Mouse (Mus musculus): ENCODE data around the gene Crk. TPM values are rescaled to one million over a fixed set of nuclear protein-coding genes. Genes with fewer than 3 reads are reported as not detected.

Gene Crk
- total and polyA plus RNA-seq, 2 experiments from 2014 or later: 75.0 to 79.5 TPM

- no peak for DNase-seq (ENCODE audit: low spot score)
- no peak overlapping the region for H3K27ac ChIP-seq (ENCODE audit: low read depth, low read length)
- no peak overlapping the region for H3K4me3 ChIP-seq (ENCODE audit: low read depth, low read length)
- H3K27me3 ChIP-seq (ENCODE audit: insufficient read depth, low read length): peaks cover under 1% of the 10 kb centered on the region; the same call in 1 of the 2 replicates
- no peaks in the 10 kb centered on the region for H3K9me3 ChIP-seq (ENCODE audit: low read length)
- no peak for ATAC-seq (ENCODE audit: low FRiP score)
- WGBS: 94% methylated on average over 7 of the region's 7 CpGs
- H3K9ac ChIP-seq (replicated peaks; ENCODE audit: low read length, poor library complexity, severe bottlenecking): no peak overlapping the region
- TF ChIP-seq CTCF (IDR thresholded peaks at IDR 0.05): no peak
- H3K4me2 ChIP-seq (ENCODE audit: low read depth, low read length, poor library complexity, severe bottlenecking): no peak overlapping the region
- peaks cover 45% of the 10 kb centered on the region for H3K36me3 ChIP-seq (ENCODE audit: insufficient read depth, low read length)
- H3K4me1 ChIP-seq (ENCODE audit: insufficient read depth, low read length): no peaks in the 10 kb centered on the region
Measured at GRCm38 (mm10) chr11:75662131-75662530, 16.9 kb upstream of the Crk start.

GRCm38 (mm10) chr11:75666296-75666695 lies 12.8 kb upstream of the Crk start:
- Histone ChIP-seq H3K27me3 (ENCODE audit: insufficient read depth, low read length) (no peaks in the 10 kb centered on the region), H3K4me3 (ENCODE audit: low read depth, low read length) (no peak overlapping the region), H3K27ac (ENCODE audit: low read depth, low read length) (no peak overlapping the region), H3K9ac (replicated peaks; ENCODE audit: low read length, poor library complexity, severe bottlenecking) (no peak overlapping the region), H3K36me3 (ENCODE audit: insufficient read depth, low read length) (peaks cover 54% of the 10 kb centered on the region), H3K4me2 (ENCODE audit: low read depth, low read length, poor library complexity, severe bottlenecking) (no peak overlapping the region), H3K9me3 (ENCODE audit: low read length) (no peaks in the 10 kb centered on the region), H3K4me1 (ENCODE audit: insufficient read depth, low read length) (no peaks in the 10 kb centered on the region)
- DNase-seq (ENCODE audit: low spot score): no peak
- no peak for ATAC-seq (ENCODE audit: low FRiP score)
- WGBS: 95% methylated on average over 6 of the region's 6 CpGs
- TF ChIP-seq CTCF (IDR thresholded peaks at IDR 0.05): no peak

- 84% methylated on average over 3 of the region's 3 CpGs for WGBS
- H3K27me3 ChIP-seq (ENCODE audit: insufficient read depth, low read length): no peaks in the 10 kb centered on the region
- H3K4me1 ChIP-seq (ENCODE audit: insufficient read depth, low read length): no peaks in the 10 kb centered on the region
- no peak overlapping the region for H3K9ac ChIP-seq (replicated peaks; ENCODE audit: low read length, poor library complexity, severe bottlenecking)
- no peak overlapping the region for H3K27ac ChIP-seq (ENCODE audit: low read depth, low read length)
- DNase-seq (ENCODE audit: low spot score): no peak
- no peak overlapping the region for H3K4me3 ChIP-seq (ENCODE audit: low read depth, low read length)
- no peak for TF ChIP-seq CTCF (IDR thresholded peaks at IDR 0.05)
- H3K36me3 ChIP-seq (ENCODE audit: insufficient read depth, low read length): peaks cover 55% of the 10 kb centered on the region
- no peak for ATAC-seq (ENCODE audit: low FRiP score)
- no peaks in the 10 kb centered on the region for H3K9me3 ChIP-seq (ENCODE audit: low read length)
- no peak overlapping the region for H3K4me2 ChIP-seq (ENCODE audit: low read depth, low read length, poor library complexity, severe bottlenecking)
Measured at GRCm38 (mm10) chr11:75668621-75669020, 10.4 kb upstream of the Crk start.

- peaks cover 56% of the 10 kb centered on the region for H3K36me3 ChIP-seq (ENCODE audit: insufficient read depth, low read length)
- TF ChIP-seq CTCF (IDR thresholded peaks at IDR 0.05): no peak
- no peak overlapping the region for H3K4me2 ChIP-seq (ENCODE audit: low read depth, low read length, poor library complexity, severe bottlenecking)
- no peaks in the 10 kb centered on the region for H3K9me3 ChIP-seq (ENCODE audit: low read length)
- H3K27ac ChIP-seq (ENCODE audit: low read depth, low read length): no peak overlapping the region
- no peak overlapping the region for H3K4me3 ChIP-seq (ENCODE audit: low read depth, low read length)
- no peak overlapping the region for H3K9ac ChIP-seq (replicated peaks; ENCODE audit: low read length, poor library complexity, severe bottlenecking)
- DNase-seq (ENCODE audit: low spot score) (no peak), ATAC-seq (ENCODE audit: low FRiP score) (no peak)
- H3K27me3 ChIP-seq (ENCODE audit: insufficient read depth, low read length): no peaks in the 10 kb centered on the region
- H3K4me1 ChIP-seq (ENCODE audit: insufficient read depth, low read length): no peaks in the 10 kb centered on the region
- 90% methylated on average over 11 of the region's 11 CpGs for WGBS
Measured at GRCm38 (mm10) chr11:75669176-75669852, 9.7 kb upstream of the Crk start.

GRCm38 (mm10) chr11:75669853-75670200 lies 9.2 kb upstream of the Crk start:
- Histone ChIP-seq H3K4me2 (ENCODE audit: low read depth, low read length, poor library complexity, severe bottlenecking) (no peak overlapping the region), H3K27me3 (ENCODE audit: insufficient read depth, low read length) (no peaks in the 10 kb centered on the region), H3K9ac (replicated peaks; ENCODE audit: low read length, poor library complexity, severe bottlenecking) (no peak overlapping the region), H3K4me3 (ENCODE audit: low read depth, low read length) (no peak overlapping the region), H3K9me3 (ENCODE audit: low read length) (no peaks in the 10 kb centered on the region), H3K36me3 (ENCODE audit: insufficient read depth, low read length) (peaks cover 56% of the 10 kb centered on the region), H3K27ac (ENCODE audit: low read depth, low read length) (no peak overlapping the region), H3K4me1 (ENCODE audit: insufficient read depth, low read length) (no peaks in the 10 kb centered on the region)
- no peak for TF ChIP-seq CTCF (IDR thresholded peaks at IDR 0.05)
- DNase-seq (ENCODE audit: low spot score) (no peak), ATAC-seq (ENCODE audit: low FRiP score) (no peak)
- WGBS: 91% methylated on average over 12 of the region's 12 CpGs

- Histone ChIP-seq H3K9me3 (ENCODE audit: low read length) (no peaks in the 10 kb centered on the region), H3K36me3 (ENCODE audit: insufficient read depth, low read length) (peaks cover 45% of the 10 kb centered on the region), H3K4me1 (ENCODE audit: insufficient read depth, low read length) (no peaks in the 10 kb centered on the region), H3K4me2 (ENCODE audit: low read depth, low read length, poor library complexity, severe bottlenecking) (no peak overlapping the region), H3K27me3 (ENCODE audit: insufficient read depth, low read length) (no peaks in the 10 kb centered on the region), H3K4me3 (ENCODE audit: low read depth, low read length) (no peak overlapping the region), H3K9ac (replicated peaks; ENCODE audit: low read length, poor library complexity, severe bottlenecking) (no peak overlapping the region), H3K27ac (ENCODE audit: low read depth, low read length) (no peak overlapping the region)
- no peak for DNase-seq (ENCODE audit: low spot score)
- TF ChIP-seq CTCF (IDR thresholded peaks at IDR 0.05): no peak
- WGBS: 90% methylated on average over 22 of the region's 22 CpGs
- no peak for ATAC-seq (ENCODE audit: low FRiP score)
Measured at GRCm38 (mm10) chr11:75671426-75672180, 7.5 kb upstream of the Crk start.
